Mouse (Mus musculus) C2C12 (cell line): ENCODE results near the gene A430005L14Rik. TPM values are rescaled to one million over a fixed set of nuclear protein-coding genes. Genes with fewer than 3 reads are reported as not detected.

ENCODE experiments used
- H3K27me3 ChIP-seq: one replicate; pipeline ENCODE4 v1.6.1; 2011; ENCODE audit not compliant: control insufficient read depth, insufficient read depth, insufficient read length
- H3K36me3 ChIP-seq: one replicate; pipeline ENCODE4 v1.6.1; 2011; ENCODE audit not compliant: control insufficient read depth, insufficient read depth
- H3K4me3 ChIP-seq: one replicate; pipeline ENCODE4 v1.5.1; 2011; ENCODE audit warnings: mild to moderate bottlenecking, control low read depth; ENCODE audit not compliant: poor library complexity, insufficient read depth, severe bottlenecking
- H3K79me2 ChIP-seq: one replicate; pipeline ENCODE4 v1.6.1; 2011; ENCODE audit not compliant: control insufficient read depth, insufficient read depth
- H3K79me3 ChIP-seq: one replicate; pipeline ENCODE4 v1.6.1; 2011; ENCODE audit warnings: low read depth, control low read depth
- H3ac ChIP-seq: one replicate; pipeline ENCODE3; 2011; ENCODE audit warnings: low read depth; ENCODE audit not compliant: control insufficient read depth, insufficient read length
- CEBPB ChIP-seq: IDR thresholded peaks from one replicate; pipeline ENCODE4 v1.6.1; 2011; ENCODE audit warnings: low read depth, mild to moderate bottlenecking, control low read depth, moderate library complexity
- CTCF ChIP-seq: IDR thresholded peaks from one replicate; pipeline ENCODE4 v1.5.1; 2011; ENCODE audit not compliant: control insufficient read depth, insufficient read depth, insufficient read length
- FOSL1 ChIP-seq: IDR thresholded peaks from one replicate; pipeline ENCODE4 v1.8.0; 2011; ENCODE audit warnings: mild to moderate bottlenecking, low read length; ENCODE audit not compliant: poor library complexity, insufficient read depth, severe bottlenecking
- MAX ChIP-seq: IDR thresholded peaks from one replicate; pipeline ENCODE4 v1.6.1; 2011; ENCODE audit warnings: mild to moderate bottlenecking, control low read depth
- MYOD1 ChIP-seq: IDR thresholded peaks from one replicate; pipeline ENCODE4 v1.6.1; 2011; ENCODE audit warnings: low read depth; ENCODE audit not compliant: control insufficient read depth, insufficient read length
- MYOG ChIP-seq: IDR thresholded peaks from one replicate; pipeline ENCODE4 v1.6.1; 2011; ENCODE audit not compliant: control insufficient read depth, insufficient read length; ENCODE audit errors: extremely low read depth
- USF1 ChIP-seq: IDR thresholded peaks from one replicate; pipeline ENCODE4 v1.6.1; 2011; ENCODE audit warnings: low read depth, mild to moderate bottlenecking, control low read depth, moderate library complexity
- polyA plus RNA-seq: library from polyadenylated mRNA; unstranded; fragments of >200 nt; fragmentation: generic; extraction: Trizol; gene quantifications from one replicate; pipeline ENCODE4 v1.2.1, GENCODE M21; 2012; ENCODE audit warnings: missing spikeins

The A430005L14Rik gene
- polyA plus RNA-seq, 1 experiment, result 39.8 TPM

DNA sequence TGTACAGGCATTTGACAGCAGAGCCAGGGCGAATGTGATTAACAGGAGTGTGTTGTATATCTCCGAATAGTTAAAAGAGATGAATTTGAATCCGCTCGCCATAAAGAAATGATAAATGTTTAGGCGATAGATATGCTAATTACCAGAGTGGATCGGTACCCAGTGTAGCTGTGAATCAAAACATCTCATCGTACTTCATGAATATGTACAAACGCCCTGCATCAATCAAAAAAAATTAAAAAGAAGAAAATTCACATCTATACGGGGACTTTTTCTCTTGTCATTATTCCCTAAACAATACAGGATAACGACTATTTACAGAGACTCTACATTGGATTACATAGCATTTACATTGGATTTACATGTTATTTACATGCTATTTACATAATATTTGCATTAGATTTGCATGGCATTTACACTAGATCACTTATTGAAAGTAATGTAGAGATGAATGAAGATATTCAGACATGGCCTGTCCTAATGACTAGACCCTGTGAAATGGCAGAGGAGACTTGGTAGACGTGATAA is 28.2 kb upstream of the A430005L14Rik start:
- H3ac ChIP-seq, result no peak overlapping the region
- no peaks in the 10 kb centered on the region for H3K79me2 ChIP-seq
- no peaks in the 10 kb centered on the region for H3K27me3 ChIP-seq
- no peaks in the 10 kb centered on the region for H3K36me3 ChIP-seq
- H3K4me3 ChIP-seq, result no peak overlapping the region
- TF ChIP-seq CTCF (no peak), MYOD1 (no peak), USF1 (no peak), MYOG (no peak), FOSL1 (no peak), CEBPB (no peak), MAX (no peak)
- H3K79me3 ChIP-seq, result no peaks in the 10 kb centered on the region

DNA sequence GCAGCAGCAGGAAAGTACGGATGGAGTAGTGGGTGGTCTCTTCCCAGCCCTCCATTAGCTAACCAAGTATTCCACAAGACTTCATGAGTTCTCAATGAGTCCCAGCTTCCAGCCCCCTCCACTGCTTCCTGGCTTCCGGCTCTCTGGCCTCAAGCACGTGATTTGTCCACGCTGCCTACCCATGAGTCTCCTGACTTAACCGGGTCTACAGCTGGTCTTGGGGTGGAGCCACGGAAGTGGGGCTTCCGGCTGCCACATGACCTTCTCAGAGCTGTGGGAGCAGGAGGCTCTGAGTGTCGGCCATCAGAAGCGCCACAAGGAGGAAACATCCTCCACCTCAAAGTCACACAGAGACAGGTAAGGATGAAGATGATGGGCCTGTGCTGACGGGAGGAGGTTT is 27.6 kb upstream of the A430005L14Rik start:
- no peak overlapping the region for H3ac ChIP-seq
- no peaks in the 10 kb centered on the region for H3K27me3 ChIP-seq
- H3K79me2 ChIP-seq, result no peaks in the 10 kb centered on the region
- no peak for TF ChIP-seq MYOG
- no peak for TF ChIP-seq CEBPB
- TF ChIP-seq USF1, result no peak
- no peak for TF ChIP-seq MYOD1
- no peak for TF ChIP-seq MAX
- TF ChIP-seq CTCF, result no peak
- no peak for TF ChIP-seq FOSL1
- H3K36me3 ChIP-seq, result no peaks in the 10 kb centered on the region
- H3K4me3 ChIP-seq, result no peak overlapping the region
- no peaks in the 10 kb centered on the region for H3K79me3 ChIP-seq

DNA sequence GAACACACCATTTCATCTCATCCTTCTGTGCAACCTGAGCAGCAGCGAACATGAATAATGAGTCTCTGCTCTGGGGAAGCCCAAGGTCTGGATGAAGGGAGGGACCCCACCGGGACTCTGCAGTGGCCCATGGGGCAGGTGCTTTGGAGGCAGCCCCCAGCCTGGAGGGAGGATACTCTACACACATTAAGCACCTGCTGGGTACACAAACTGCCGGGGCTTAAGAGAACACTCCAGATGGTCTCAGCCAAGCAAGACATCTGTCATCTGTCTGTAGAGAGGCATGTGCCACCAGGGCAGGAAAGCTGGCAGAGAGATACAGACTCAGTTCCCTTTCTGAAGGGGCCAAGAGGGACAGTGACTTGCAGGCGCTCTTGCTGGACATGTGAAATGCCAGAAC is 27.1 kb upstream of the A430005L14Rik start:
- Histone ChIP-seq H3K79me2 (no peaks in the 10 kb centered on the region), H3ac (no peak overlapping the region), H3K79me3 (no peaks in the 10 kb centered on the region), H3K4me3 (no peak overlapping the region), H3K27me3 (no peaks in the 10 kb centered on the region), H3K36me3 (no peaks in the 10 kb centered on the region)
- TF ChIP-seq MYOD1 (no peak), CEBPB (no peak)

GRCm38 (mm10) chr4:153943243-153943642 is 13.8 kb upstream of the A430005L14Rik start:
- H3K79me3 ChIP-seq, result no peaks in the 10 kb centered on the region

DNA sequence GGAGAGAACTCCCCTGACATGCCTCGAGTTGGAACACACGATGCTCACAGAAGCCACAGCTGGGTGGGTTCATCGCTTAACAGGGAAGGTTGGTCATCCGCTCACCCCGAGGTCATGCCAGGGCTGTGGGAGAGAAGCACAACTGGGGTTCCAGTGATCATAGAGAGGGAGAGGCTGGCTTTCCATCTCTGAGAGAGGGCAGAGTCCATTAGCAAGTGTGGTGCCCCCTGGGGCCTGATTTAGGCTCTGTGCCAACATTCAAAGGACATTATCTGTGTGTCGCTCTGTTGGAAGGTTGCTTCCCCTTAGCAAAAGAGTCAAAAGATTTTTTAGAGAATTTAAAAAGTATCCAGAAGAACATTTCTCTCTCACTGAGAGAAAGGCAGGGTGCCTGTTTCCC is 12.8 kb upstream of the A430005L14Rik start:
- TF ChIP-seq MYOG, result no peak
- no peak for TF ChIP-seq FOSL1
- no peak for TF ChIP-seq CTCF
- TF ChIP-seq MAX, result no peak
- no peak for TF ChIP-seq CEBPB
- TF ChIP-seq MYOD1, result no peak
- TF ChIP-seq USF1, result no peak
- no peaks in the 10 kb centered on the region for H3K27me3 ChIP-seq
- H3K4me3 ChIP-seq, result no peak overlapping the region
- H3K36me3 ChIP-seq, result no peaks in the 10 kb centered on the region
- no peak overlapping the region for H3ac ChIP-seq
- H3K79me2 ChIP-seq, result no peaks in the 10 kb centered on the region
- no peaks in the 10 kb centered on the region for H3K79me3 ChIP-seq

More at GRCm38 (mm10) chr4:153943243-153943642, 13.8 kb upstream of the A430005L14Rik start:
- H3K36me3 ChIP-seq, result no peaks in the 10 kb centered on the region
- H3ac ChIP-seq, result no peak overlapping the region
- no peak for TF ChIP-seq FOSL1
- no peak for TF ChIP-seq USF1
- TF ChIP-seq CEBPB, result no peak
- TF ChIP-seq MYOD1, result no peak
- TF ChIP-seq CTCF, result no peak
- no peak for TF ChIP-seq MYOG
- TF ChIP-seq MAX, result no peak
- no peak overlapping the region for H3K4me3 ChIP-seq
- no peaks in the 10 kb centered on the region for H3K79me2 ChIP-seq
- H3K27me3 ChIP-seq, result no peaks in the 10 kb centered on the region

- Histone ChIP-seq H3ac (no peak overlapping the region), H3K36me3 (no peaks in the 10 kb centered on the region), H3K4me3 (no peak overlapping the region), H3K79me2 (peaks cover under 1% of the 10 kb centered on the region), H3K79me3 (no peaks in the 10 kb centered on the region), H3K27me3 (no peaks in the 10 kb centered on the region)
- no peak for TF ChIP-seq MYOG
- no peak for TF ChIP-seq MAX
- no peak for TF ChIP-seq FOSL1
- no peak for TF ChIP-seq CEBPB
- TF ChIP-seq CTCF, result no peak
- TF ChIP-seq USF1, result no peak
- no peak for TF ChIP-seq MYOD1
Measured at GRCm38 (mm10) chr4:153945741-153946140, 11.3 kb upstream of the A430005L14Rik start.
